Mouse (Mus musculus) liver, embryonic 13.5 days (tissue): ENCODE data around the gene Mecom. TPM values are rescaled to one million over a fixed set of nuclear protein-coding genes. Genes with fewer than 3 reads are reported as not detected.

Experiments
- ATAC-seq: fragments of 200-750 bp; cut with Nextera tagmentation; 2 replicates; pipeline ENCODE4 v1.8.0; 2017; ENCODE audit warnings: low read depth, mild to moderate bottlenecking, moderate number of reproducible peaks, moderate library complexity
- DNase-seq: peaks from one replicate; pipeline ENCODE4 v3.0.0; 2022
- H3K27ac ChIP-seq: fragments of 300-500 bp; sonication (generic); 2 replicates; pipeline ENCODE4 v1.5.1; 2015; ENCODE audit warnings: moderate library complexity, mild to moderate bottlenecking, inconsistent platforms
- H3K27me3 ChIP-seq: fragments of 300-500 bp; sonication (generic); 2 replicates; pipeline ENCODE4 v1.6.1; 2015; ENCODE audit warnings: mild to moderate bottlenecking, inconsistent platforms
- H3K36me3 ChIP-seq: fragments of 300-500 bp; sonication (generic); 2 replicates; pipeline ENCODE4 v1.6.1; 2015; ENCODE audit warnings: mild to moderate bottlenecking, inconsistent platforms
- H3K4me1 ChIP-seq: fragments of 300-500 bp; sonication (generic); replicated peaks from 2 replicates; pipeline ENCODE4 v1.6.1; 2015; ENCODE audit warnings: inconsistent platforms
- H3K4me2 ChIP-seq: fragments of 300-500 bp; sonication (generic); 2 replicates; pipeline ENCODE4 v1.6.1; 2015; ENCODE audit warnings: inconsistent platforms, mild to moderate bottlenecking, moderate library complexity
- H3K4me3 ChIP-seq: fragments of 300-500 bp; sonication (generic); replicated peaks from 2 replicates; pipeline ENCODE4 v1.5.1; 2015; ENCODE audit warnings: mild to moderate bottlenecking, inconsistent platforms
- H3K9ac ChIP-seq: fragments of 300-500 bp; sonication (generic); 2 replicates; pipeline ENCODE4 v1.6.1; 2015; ENCODE audit warnings: mild to moderate bottlenecking, inconsistent platforms
- H3K9me3 ChIP-seq: fragments of 300-500 bp; sonication (generic); replicated peaks from 2 replicates; pipeline ENCODE4 v1.6.1; 2016; ENCODE audit warnings: inconsistent platforms
- WGBS: fragments of 180-500 bp; shearing (Covaris S2); methylation state at CpG from one replicate; pipeline ENCODE4 v1.1.7; 2015; ENCODE audit not compliant: insufficient replicate concordance; 5-methylcytosine and 5-hydroxymethylcytosine counted together
- polyA plus RNA-seq: library from polyadenylated mRNA; unstranded; fragments of >200 nt; fragmentation: Nextera tagmentation; extraction: Ambion mirVana; gene quantifications from 2 replicates; pipeline ENCODE4 v1.2.1, GENCODE M21; 2015

The Mecom gene
- polyA plus RNA-seq, 1 experiment from 2014 or later: 0.81 TPM

DNA sequence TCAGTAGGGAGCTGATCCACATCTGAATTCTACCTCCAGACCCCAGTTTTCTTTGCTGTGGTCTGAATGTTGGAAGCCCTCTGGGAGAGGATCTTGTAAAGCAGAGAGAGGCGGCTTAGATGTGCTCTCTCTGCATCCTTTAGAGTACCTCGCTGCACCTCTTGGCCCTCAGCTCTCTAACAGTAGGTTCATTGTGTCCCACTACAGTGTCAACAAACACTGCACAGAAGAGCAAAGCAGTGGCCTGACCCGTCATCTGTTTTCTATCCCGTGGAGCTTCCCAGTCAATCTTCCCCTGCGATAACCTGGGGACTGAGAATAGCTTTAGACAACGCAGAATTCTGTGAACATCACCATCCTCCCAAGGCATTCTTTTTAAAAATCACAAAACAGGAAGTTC is 69.6 kb downstream of the Mecom start:
- Histone ChIP-seq H3K36me3 (no peaks in the 10 kb centered on the region), H3K4me2 (no peak overlapping the region), H3K9ac (no peak overlapping the region), H3K4me1 (no peaks in the 10 kb centered on the region), H3K27ac (no peak overlapping the region), H3K9me3 (no peaks in the 10 kb centered on the region), H3K27me3 (no peaks in the 10 kb centered on the region), H3K4me3 (no peak overlapping the region)
- ATAC-seq (no peak), DNase-seq (no peak)
- 59% methylated on average over 6 of the region's 6 CpGs for WGBS

DNA sequence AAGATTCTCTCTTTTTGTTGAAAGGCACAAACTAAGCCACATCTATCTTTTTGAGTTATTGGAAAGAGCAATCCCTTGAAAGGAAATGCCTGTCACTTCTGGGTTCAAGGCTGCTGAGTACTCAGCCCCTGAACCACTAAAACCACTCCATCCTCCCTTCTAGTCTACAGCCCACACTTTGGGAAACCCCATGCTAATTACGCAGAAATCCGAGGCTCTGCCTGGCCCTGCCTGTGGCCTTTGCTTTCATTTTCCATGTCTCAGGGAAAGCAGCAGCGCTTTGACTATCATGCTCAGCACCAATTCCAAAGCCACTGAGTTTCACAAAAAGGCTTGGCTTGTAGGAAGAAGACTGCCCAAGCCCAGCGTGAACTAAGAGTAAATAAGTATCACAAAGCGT is 70.8 kb downstream of the Mecom start:
- DNase-seq (no peak), ATAC-seq (no peak)
- Histone ChIP-seq H3K4me1 (no peaks in the 10 kb centered on the region), H3K27me3 (no peaks in the 10 kb centered on the region), H3K4me3 (no peak overlapping the region), H3K9ac (no peak overlapping the region), H3K36me3 (no peaks in the 10 kb centered on the region), H3K4me2 (no peak overlapping the region), H3K9me3 (no peaks in the 10 kb centered on the region), H3K27ac (no peak overlapping the region)
- WGBS: 46% methylated on average over 5 of the region's 5 CpGs

DNA sequence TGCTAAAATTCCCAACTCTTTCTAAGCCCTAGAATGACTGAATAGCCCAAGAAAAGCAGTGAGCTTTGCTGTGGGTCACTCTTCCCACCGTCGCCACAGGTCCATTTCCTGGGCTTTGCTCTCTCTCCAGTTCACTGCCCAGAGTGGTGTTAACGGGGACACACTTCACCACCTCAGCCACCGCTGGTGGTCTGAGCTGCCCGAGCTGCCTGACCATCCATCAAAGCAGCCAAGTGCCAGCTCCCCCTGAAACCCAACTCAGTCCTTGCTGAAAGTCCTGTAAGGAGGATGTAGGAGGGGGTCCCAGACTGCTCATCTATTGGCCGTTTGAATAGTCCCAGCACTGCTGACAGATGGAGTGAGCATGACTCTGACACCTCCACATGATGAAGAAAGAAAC is 72.2 kb downstream of the Mecom start:
- no peak overlapping the region for H3K9ac ChIP-seq
- ATAC-seq (no peak), DNase-seq (no peak)
- no peak overlapping the region for H3K4me2 ChIP-seq
- no peaks in the 10 kb centered on the region for H3K4me1 ChIP-seq
- no peaks in the 10 kb centered on the region for H3K9me3 ChIP-seq
- no peak overlapping the region for H3K4me3 ChIP-seq
- 56% methylated on average over 6 of the region's 6 CpGs for WGBS
- no peaks in the 10 kb centered on the region for H3K36me3 ChIP-seq
- no peak overlapping the region for H3K27ac ChIP-seq
- H3K27me3 ChIP-seq: no peaks in the 10 kb centered on the region; the same call in 1 of the 2 replicates

DNA sequence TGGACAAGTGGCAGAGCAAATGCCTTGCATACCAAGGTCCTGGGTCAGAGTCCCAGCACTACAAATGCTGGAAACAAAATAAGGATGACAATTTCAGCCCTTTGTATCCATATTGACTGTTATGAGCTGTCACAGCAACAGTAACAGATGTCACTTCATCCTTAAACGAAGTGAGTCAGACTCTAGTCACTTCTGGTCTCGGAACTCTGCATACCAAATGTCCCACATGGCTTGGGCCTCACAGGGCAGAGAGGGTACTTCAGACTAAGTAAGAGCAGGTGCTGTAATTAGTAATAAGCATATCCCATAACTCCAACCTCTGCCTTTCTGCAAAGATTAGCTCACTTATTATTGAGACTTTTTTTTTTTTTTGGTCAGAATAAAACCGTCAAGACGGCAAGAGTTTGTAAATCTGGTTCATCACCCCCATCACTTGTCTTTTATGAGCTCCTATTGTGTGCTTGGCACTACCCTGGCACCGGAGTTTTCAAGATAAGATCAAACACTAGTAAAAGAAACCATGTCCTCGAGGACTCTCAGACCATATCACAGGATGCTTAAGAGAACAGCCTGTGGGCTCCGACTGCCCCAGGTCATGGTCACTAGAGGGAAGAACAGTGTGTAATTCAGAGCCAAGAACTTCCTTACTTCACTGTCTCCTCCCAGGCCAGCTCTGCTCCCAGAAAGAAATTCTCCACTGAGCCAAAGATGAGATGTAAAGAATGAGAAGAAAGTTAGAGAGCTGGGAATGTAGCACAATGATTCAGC is 79.6 kb downstream of the Mecom start:
- no peak for ATAC-seq
- no peak for DNase-seq
- H3K9me3 ChIP-seq: no peaks in the 10 kb centered on the region
- WGBS: 56% methylated on average over 7 of the region's 7 CpGs
- no peak overlapping the region for H3K9ac ChIP-seq
- no peak overlapping the region for H3K4me3 ChIP-seq
- no peaks in the 10 kb centered on the region for H3K36me3 ChIP-seq
- H3K27me3 ChIP-seq: no peaks in the 10 kb centered on the region; the same call in 1 of the 2 replicates
- no peak overlapping the region for H3K4me2 ChIP-seq
- H3K27ac ChIP-seq: no peak overlapping the region
- no peaks in the 10 kb centered on the region for H3K4me1 ChIP-seq

DNA sequence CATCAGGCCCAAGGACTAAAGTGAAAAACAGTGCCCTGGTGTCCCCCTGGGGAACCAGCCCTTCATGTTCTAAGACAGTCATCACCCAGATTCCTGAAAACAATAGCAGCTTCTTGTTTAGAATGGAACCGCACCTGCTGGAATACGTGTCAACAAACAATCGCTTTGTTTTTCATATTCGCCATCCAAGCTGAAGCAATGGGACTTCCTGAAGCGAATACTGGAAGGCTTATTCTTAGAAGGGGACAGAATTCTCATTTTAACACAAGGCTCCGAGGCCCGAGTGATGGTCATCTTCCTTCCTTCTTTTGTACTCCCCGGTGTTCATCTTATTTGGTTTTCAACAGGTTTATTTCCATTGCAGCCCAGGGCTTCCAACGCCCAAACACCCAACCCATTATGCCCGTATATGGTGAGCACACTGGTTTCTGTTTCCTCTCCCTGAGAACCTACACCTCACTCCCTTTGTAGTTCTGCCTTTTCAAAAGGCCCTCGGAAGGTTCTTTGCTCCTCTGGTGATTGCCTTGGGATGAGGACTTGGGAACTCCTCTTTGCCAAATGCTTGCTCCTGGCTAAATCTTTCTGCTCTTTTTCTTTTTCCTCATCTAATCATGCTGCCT is 81.7 kb downstream of the Mecom start:
- Histone ChIP-seq H3K4me3 (no peak overlapping the region), H3K27me3 (no peaks in the 10 kb centered on the region; the same call in 1 of the 2 replicates), H3K9me3 (no peaks in the 10 kb centered on the region), H3K4me2 (no peak overlapping the region), H3K4me1 (no peaks in the 10 kb centered on the region), H3K27ac (no peak overlapping the region), H3K36me3 (no peaks in the 10 kb centered on the region), H3K9ac (no peak overlapping the region)
- no peak for DNase-seq
- WGBS: 43% methylated on average over 11 of the region's 11 CpGs
- no peak for ATAC-seq

DNA sequence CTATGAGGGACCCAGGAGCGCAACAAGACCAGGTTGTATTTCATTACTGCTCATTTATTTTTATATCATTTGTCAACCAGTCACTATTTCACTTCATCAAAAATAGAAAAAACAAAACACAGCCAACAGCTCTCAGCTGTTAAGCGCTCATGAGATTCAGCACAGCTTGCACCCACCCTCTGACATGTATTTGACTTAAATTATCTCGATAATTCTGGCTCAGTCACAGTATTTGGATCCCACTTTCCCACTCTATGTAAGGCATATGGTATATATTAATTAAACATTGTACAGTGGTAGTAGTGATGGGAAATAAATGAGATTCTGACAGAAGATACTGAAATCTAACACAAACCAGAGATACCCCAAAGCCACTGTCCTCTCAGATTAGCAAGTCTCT is 83.3 kb downstream of the Mecom start:
- Histone ChIP-seq H3K27me3 (no peaks in the 10 kb centered on the region), H3K27ac (no peak overlapping the region), H3K9ac (no peak overlapping the region), H3K4me1 (no peaks in the 10 kb centered on the region), H3K4me3 (no peak overlapping the region), H3K9me3 (no peaks in the 10 kb centered on the region), H3K36me3 (no peaks in the 10 kb centered on the region), H3K4me2 (no peak overlapping the region)
- 67% methylated on average over 3 of the region's 3 CpGs for WGBS
- no peak for DNase-seq
- no peak for ATAC-seq

DNA sequence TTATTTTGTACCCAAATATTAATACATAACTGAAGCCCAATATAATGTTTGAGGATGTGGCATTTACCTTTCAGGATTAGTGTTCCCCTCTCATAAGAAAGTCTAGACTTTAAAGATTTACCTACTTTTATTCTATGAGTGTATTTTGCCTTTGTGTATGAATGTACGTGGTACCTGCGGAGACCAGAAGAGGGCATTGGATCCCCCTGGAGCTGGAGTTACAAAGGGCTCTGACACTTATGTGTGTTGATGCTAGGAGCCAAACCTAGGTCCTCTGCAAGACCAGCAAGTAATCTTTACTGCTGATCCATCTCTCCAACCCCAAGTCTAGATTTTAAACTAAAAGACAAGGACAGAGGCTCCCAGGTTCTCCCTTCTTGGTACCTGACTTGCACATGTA is 86.0 kb downstream of the Mecom start:
- ATAC-seq: no peak
- Histone ChIP-seq H3K27me3 (no peaks in the 10 kb centered on the region), H3K27ac (no peak overlapping the region), H3K4me2 (no peak overlapping the region), H3K9me3 (no peaks in the 10 kb centered on the region), H3K9ac (no peak overlapping the region), H3K36me3 (no peaks in the 10 kb centered on the region), H3K4me1 (no peaks in the 10 kb centered on the region), H3K4me3 (no peak overlapping the region)
- DNase-seq: no peak
- WGBS: 72% methylated on average over 2 of the region's 2 CpGs

DNA sequence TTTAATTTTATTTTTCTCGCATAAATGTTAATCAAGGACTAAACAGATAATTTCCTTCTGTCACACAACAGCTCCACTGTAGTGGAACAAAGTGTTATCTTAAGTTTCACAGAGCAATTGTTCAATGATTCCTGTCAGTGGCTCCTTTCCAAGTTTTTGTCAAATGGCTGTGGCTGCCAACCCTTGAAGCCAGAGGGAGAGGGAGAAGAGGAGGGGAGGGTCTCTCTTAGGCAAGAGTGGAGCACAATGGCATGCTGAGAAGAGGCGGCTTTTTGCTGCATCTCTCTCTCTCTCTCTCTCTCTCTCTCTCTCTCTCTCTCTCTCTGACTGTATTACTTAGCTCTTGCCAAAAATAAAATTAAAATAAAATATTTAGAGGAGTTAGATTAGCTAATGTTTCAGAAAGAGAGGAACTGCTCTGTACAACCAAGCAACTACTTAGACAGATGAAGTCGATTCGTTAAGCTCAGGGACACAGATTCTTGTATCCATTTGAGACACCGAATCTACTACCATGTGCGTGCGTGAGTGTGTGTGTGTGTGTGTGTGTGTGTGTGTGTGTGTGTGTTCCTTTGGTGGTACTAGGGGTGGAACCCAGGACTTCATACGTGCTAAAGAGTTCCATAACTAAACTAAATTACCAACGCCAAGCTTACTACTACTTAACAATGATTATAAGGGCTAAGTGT is 86.8 kb downstream of the Mecom start:
- Histone ChIP-seq H3K9ac (no peak overlapping the region), H3K9me3 (no peaks in the 10 kb centered on the region), H3K36me3 (no peaks in the 10 kb centered on the region), H3K4me3 (no peak overlapping the region), H3K4me2 (no peak overlapping the region), H3K27ac (no peak overlapping the region), H3K27me3 (no peaks in the 10 kb centered on the region), H3K4me1 (no peaks in the 10 kb centered on the region)
- ATAC-seq: no peak
- DNase-seq: no peak
- WGBS: 72% methylated on average over 9 of the region's 9 CpGs

DNA sequence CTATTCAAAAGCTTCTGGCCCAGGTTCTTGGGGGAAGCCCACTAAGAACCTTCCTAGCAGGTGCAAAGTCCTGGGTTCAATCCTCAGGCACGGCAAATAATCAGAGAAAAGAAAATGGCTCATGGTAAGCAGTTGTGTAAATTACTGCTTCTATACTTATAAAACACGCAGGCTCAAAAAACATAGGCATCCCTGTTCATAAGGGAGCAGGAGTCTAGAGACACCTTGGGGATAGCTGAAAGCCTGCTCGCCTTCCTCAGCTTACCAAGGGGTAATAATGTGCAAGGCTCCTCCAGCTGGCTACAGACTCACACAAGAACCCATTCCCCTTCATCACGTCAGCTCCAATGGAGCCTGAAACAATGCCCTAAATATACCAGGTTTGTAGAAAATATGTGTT is 88.2 kb downstream of the Mecom start:
- H3K36me3 ChIP-seq: no peaks in the 10 kb centered on the region
- no peak overlapping the region for H3K9ac ChIP-seq
- no peaks in the 10 kb centered on the region for H3K4me1 ChIP-seq
- ATAC-seq: no peak
- H3K27ac ChIP-seq: no peak overlapping the region
- DNase-seq: no peak
- H3K9me3 ChIP-seq: no peaks in the 10 kb centered on the region
- H3K4me2 ChIP-seq: no peak overlapping the region
- H3K4me3 ChIP-seq: no peak overlapping the region
- 61% methylated on average over 4 of the region's 4 CpGs for WGBS
- no peaks in the 10 kb centered on the region for H3K27me3 ChIP-seq

DNA sequence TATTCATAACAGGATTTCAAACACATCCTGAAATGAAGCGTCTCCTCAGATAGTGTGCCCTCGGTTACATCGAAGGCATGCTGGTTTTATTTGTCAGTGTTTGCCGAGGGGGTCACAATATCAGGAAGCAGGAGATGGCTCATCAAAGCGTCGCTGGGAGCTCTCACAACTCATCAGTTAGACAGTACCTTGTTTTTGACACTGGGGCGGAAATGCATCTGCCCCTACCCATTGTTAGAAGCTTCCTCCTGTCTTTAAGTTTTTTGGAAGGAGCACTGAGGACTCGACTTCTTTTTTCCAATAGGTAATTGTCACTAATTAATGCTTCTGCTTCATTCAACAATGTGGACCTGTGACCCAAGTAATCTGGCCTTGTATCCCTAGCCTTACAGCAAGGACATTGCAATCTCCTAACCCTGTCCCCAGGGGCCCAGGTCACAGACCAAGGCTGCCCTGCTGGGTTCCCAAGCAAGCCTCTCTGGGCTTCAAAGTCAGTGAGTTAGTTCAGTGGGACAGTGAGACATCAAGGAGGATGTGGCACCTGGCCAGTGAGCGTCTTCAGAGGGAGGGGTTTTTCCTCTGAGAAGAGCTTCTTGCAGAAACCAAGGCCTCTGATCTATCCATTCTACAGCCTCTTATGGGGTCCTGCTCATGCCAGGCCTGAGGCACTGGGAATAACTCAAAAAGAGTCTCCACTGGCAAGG is 89.7 kb downstream of the Mecom start:
- no peak for ATAC-seq
- Histone ChIP-seq H3K36me3 (no peaks in the 10 kb centered on the region), H3K9ac (no peak overlapping the region), H3K4me1 (no peaks in the 10 kb centered on the region), H3K9me3 (no peaks in the 10 kb centered on the region), H3K4me2 (no peak overlapping the region), H3K27ac (no peak overlapping the region), H3K27me3 (no peaks in the 10 kb centered on the region), H3K4me3 (no peak overlapping the region)
- DNase-seq: no peak
- 22% methylated on average over 9 of the region's 9 CpGs for WGBS

DNA sequence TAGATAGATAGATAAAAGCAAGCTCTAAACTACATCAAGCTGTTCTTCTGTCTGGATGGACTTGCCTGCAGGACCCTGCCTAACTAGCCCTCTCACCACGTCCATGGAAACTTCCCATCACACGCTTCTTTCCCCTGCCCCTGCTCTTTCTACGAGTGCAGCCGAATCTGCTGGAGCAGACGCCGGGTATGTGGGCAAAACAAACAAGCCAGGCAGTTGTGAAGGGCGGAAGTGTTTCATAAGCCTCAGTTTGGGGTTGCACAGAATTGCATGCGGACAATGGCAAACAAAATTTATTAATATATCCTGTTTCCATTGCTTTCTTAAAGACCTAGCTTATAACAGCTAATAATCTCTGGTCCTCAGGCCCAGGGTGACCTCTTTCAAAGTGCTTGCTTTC is 91.9 kb downstream of the Mecom start:
- DNase-seq: no peak
- H3K9ac ChIP-seq: no peak overlapping the region
- H3K4me3 ChIP-seq: no peak overlapping the region
- H3K36me3 ChIP-seq: no peaks in the 10 kb centered on the region
- no peaks in the 10 kb centered on the region for H3K9me3 ChIP-seq
- no peaks in the 10 kb centered on the region for H3K27me3 ChIP-seq
- H3K4me2 ChIP-seq: no peak overlapping the region
- ATAC-seq: no peak
- no peak overlapping the region for H3K27ac ChIP-seq
- H3K4me1 ChIP-seq: no peaks in the 10 kb centered on the region
- WGBS: 56% methylated on average over 8 of the region's 8 CpGs
